Mouse (Mus musculus) adrenal gland, adult 2 months (tissue): ENCODE data around the gene Ankrd12. TPM values are rescaled to one million over a fixed set of nuclear protein-coding genes. Genes with fewer than 3 reads are reported as not detected.
"Not testable (repeated sequence)": the region's sequence is repeated elsewhere in the genome, so short reads cannot be mapped to it uniquely, and the experiment has no call there.

Experiments used
- DNase-seq: peaks from one replicate; pipeline ENCODE4 v3.0.0; 2021
- polyA plus RNA-seq: library from polyadenylated mRNA; depleted of rRNA; stranded (reverse); fragments of >200 nt; gene quantifications from 2 replicates; pipeline ENCODE4 v1.2.3, GENCODE M21; 2012
- total RNA-seq, 2 experiments: library from RNA; stranded (reverse); gene quantifications; 2 replicates each; pipeline ENCODE4 v1.2.3; 2021

Gene Ankrd12
- total and polyA plus RNA-seq, 3 experiments = 1.1 to 30.1 (median 24.1) TPM

DNA sequence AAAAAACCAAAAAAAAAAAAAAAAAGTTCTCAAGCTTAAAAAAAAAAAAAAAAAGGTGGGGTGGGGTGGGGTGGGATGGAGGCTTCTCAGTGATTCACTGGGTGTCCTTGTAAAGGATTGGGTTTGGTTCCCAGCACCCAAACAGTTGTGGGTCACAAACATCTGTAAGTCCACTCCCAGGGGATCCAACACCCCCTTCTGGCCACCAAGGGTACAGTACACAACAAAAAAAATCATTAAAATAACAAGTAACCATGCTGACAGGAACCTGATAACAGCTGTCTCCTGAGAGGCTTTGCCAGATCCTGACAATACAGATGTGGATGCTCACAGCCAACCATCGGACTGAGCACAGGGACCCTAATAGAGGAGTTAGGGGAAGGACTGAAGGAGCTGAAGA, 7.6 kb upstream of the Ankrd12 start:
- DNase-seq = no peak

DNA sequence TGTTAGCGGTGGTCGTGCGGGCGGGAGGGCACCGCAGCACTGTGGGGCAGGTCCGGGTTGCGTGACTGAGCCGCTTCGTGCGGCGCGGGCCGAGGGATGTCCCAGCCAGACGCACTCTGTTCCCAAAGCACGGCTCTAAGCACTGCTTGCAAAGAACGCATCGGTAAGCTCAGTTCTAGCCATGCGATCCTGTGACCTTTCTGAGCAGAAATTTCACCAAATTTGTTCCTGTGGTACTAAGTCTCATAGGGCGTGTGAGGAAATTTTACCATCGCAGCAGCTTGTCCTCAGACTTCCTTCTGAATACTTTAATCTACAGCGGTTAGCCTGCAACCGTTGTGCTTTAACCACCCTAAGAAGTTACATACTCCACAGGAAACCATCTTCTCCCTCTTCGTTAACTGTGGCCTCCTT, 555 bp upstream of the Ankrd12 start:
- DNase-seq = no peak

GRCm38 (mm10) chr17:66076174-66076927, 538 bp downstream of the Ankrd12 start:
- no peak for DNase-seq

- DNase-seq = no peak
Observed at GRCm38 (mm10) chr17:66075827-66076173, 1.1 kb downstream of the Ankrd12 start.

DNA sequence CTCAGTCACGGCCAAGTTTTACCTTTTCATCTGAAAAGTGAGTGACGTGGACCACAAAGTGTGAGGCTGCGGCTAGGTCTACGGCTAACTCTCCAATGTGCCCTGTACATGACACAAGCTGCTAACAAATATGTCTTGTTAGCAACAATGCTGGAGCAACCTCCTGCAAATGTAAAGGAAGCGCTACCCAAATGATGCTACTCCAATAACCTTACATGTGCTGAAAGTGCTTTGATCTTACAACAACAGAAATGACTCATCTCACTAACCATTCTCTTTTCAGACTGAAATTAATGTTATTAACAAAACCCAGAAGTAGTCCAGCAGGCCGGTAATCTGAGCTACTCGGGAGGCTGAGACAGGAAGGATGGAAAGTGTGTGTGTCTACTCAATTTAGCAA, 2.9 kb downstream of the Ankrd12 start:
- DNase-seq = no peak

DNA sequence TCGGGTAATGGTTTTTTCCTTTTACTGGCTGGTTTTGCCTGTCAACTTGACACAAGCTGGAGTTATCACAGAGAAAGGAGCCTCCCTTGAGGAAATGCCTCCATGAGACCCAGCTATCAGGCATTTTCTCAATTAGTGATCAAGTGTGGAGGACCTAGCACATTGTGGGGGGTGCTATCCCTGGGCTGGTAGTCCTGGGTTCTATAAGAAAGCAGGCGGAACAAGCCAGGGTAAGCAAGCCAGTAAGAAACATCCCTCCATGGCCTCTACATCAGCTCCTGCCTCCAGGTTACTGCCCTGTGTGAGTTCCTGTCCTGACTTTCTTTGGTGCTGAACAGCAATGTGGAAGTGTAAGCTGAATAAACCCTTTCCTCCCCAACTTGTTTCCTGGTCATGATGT, 7.9 kb downstream of the Ankrd12 start:
- DNase-seq = not testable (repeated sequence)

- DNase-seq = no peak
Observed at GRCm38 (mm10) chr17:66065115-66065514, 11.8 kb downstream of the Ankrd12 start.

DNA sequence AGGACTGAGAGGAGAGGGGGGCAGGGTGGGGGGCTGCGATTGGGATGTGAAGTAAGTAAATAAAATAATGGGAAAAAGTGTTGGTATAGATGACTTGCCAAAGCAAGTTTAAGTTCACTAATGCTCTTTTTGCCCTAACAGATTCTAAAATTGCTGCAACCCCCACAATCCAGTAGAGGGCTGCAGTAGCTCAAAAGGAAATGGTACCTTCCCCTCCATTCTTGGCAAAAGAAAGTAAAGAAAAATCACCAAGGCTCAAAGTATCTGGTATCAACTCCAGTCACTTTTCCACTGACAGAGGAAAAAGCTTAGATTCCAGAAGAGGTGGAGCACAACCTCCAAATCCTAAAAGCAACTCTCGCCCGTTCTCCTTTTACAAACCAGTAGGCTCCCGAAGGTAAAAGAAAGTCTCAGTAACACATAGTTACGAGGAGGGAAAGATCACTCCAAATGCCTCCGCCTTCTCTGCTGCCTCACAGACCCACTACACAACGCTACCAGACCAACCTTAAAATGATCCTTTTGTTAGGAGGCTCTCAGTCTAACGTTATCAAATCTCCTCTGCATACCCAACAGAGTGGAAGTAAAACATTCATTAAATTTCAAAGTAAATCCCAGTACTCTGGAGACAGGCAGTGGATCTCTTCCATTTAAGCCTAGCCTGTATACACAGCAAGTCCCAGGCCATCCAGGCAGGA, 15.5 kb downstream of the Ankrd12 start:
- DNase-seq = no peak

DNA sequence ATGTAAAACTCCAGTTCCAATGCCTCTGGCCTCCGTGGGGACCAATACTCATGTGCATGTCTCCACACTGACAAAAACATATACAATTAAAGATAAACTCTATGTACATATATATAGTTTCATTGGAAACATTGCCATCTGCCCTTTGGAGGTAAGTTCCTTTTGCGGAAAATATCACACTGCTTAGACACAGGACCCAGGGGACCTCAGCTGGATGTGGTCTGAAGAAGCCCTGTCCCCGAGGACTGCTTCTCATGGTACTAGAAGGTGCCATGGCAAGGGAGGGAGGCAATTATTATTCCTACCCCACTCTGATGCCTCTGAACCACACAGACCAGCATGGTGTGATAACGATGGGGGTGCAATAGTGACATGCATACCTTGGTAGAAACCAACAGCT, 18.7 kb downstream of the Ankrd12 start:
- DNase-seq = no peak

GRCm38 (mm10) chr17:66057145-66057544, 19.7 kb downstream of the Ankrd12 start:
- DNase-seq = no peak

DNA sequence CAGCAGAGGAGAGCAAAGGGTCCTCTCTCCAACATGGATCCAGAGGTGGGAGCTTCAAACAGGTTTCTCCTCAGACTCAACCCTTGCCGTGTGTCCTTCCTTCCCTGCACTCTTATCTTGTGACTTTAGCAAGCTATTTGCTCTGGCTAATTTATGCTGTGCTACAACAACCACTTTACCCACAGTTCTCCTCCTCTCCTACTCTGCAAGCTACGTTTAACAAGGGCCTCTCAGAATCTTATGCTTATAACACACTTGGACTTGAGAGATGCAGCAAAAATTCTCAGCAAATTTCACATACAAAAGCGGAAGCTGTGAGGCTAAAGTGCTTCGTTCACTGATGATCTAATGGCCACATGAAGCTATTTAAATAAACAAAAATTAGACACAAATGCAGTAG, 23.5 kb downstream of the Ankrd12 start:
- DNase-seq = no peak

DNA sequence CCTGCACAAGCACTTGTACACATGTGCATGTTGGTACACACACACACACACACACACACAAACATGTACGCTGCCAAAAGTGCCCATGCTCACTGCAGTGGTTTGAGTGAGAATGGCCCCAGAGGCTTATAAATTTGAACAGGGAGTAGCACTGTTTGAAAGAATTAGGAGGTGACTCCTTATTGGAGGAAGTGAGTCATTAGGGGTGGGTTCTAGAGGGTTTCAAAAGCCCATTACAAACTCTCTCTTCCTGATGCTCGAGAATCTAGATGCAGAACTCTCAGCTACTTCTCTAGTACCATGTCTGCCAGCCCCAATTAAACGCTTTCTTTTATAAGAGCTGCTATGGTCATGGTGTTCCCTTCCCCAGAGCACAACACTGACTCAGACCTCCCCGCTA, 28.1 kb downstream of the Ankrd12 start:
- no peak for DNase-seq

DNA sequence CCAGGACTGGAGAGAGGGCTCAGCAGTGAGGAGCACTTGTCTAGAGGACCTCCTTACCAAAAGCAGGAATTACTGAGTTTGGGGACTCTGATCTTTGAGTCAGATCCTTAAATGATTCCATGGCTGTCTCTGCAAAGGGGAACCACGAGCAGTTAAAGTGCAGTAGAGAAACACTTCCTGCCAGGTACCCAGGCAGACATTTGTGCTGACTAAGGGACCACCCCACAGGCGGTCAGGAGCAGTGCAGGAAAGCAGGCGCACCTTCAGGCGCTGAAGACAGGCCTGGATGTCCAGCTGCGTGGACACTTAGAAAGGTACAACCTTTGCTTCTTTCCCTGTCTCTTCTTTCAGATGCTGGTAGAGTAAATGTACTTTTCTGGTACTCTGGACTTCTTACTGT, 28.7 kb downstream of the Ankrd12 start:
- DNase-seq = no peak

DNA sequence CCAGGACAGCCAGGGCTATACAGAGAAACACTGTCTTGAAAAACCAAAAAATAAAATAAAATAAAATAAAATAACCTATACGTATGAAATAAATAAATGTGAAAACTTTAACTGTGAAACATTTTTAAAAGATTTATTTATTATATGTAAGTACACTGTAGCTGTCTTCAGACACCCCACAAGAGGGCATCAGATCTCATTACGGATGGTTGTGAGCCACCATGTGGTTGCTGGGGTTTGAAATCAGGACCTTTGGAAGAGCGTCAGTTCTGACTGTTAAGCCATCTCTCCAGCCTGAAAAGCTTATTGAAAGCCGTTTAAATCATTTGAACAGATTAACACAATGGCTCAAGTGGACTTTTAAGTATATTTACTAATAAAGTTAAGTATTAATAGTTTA, 33.2 kb downstream of the Ankrd12 start:
- not testable (repeated sequence) for DNase-seq

- no peak for DNase-seq
Observed at GRCm38 (mm10) chr17:66041020-66041419, 35.9 kb downstream of the Ankrd12 start.

DNA sequence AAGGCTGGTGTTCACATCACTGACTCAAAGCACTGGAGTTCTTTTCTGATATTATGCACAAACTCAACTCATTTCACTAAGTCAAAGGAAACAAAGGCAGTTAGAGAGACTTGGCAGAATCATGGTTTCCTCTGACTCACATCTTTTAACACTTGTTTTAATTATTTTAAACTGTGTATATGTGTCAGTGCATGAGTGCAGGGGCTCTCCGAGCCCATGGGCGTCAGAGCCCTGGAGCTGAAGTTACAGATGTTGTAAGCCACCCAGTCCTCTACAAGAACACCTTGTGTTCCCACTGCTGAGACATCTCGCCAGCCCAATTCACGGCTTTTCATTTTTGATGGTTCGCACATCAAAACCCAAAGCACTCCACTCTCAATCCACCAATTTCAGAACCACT, 43.6 kb downstream of the Ankrd12 start:
- DNase-seq = no peak

GRCm38 (mm10) chr17:66031991-66032390, 44.9 kb downstream of the Ankrd12 start:
- no peak for DNase-seq

GRCm38 (mm10) chr17:66024211-66024610, 52.7 kb downstream of the Ankrd12 start:
- no peak for DNase-seq

DNA sequence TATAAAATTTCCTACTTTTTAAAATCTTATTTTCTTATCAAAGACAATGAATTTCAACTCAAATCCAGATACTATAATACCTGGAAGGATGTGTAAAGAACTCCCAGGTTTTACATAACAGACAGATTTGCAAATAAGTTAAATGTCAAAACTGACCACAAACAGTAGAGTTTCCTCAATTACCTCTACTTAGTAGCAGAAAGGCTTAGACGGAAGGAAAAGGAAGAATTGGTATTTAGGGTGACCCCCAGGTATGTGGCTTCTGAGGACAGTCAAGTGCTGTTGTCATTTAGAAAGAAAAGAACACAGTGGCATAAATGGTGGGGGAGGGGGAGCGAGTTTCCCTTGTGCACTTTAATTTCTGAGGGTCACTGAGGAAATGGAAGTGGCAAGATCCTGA, 65.1 kb downstream of the Ankrd12 start:
- DNase-seq = no peak

DNA sequence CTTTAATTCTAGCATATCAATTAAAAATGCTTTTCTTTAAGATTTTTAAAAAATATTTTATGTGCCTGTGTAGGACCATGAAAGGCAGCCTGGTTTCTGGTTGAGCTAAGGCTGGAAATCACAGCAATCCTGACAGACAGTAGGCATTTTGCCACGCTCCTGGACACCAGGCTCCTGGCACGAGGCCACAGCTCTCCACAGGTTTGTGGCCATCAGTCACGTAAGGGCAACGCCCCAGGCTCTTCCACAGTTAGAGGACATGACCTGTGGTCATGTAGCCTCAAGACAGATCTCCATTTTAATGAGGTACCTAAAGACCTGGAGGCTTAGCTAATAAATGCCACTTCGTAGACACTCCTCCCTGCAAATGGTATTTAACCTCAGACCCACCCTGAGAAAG, 69.0 kb downstream of the Ankrd12 start:
- no peak for DNase-seq

GRCm38 (mm10) chr17:66007473-66007872, 69.4 kb downstream of the Ankrd12 start:
- DNase-seq = no peak

- DNase-seq = no peak
Observed at GRCm38 (mm10) chr17:65988151-65988820, 88.6 kb downstream of the Ankrd12 start.

- DNase-seq = not testable (repeated sequence)
Observed at GRCm38 (mm10) chr17:65976720-65977119, 100.2 kb downstream of the Ankrd12 start.
